Comparison of ENCODE assay signal across 10 mouse cellular contexts in genomic region chr10:81846219-81846618, GRCm38 (mm10). TPM values are rescaled to one million over a fixed set of nuclear protein-coding genes. Genes with fewer than 3 reads are reported as not detected.
DNase-seq lines count a peak whose midpoint lies in the region; ATAC-seq and TF ChIP-seq lines count a peak whose summit lies in the region.
"Not testable (repeated sequence)": the region's sequence is repeated elsewhere in the genome, so short reads cannot be mapped to it uniquely, and the experiment has no call there.
"Had no signal": no experiment of that assay in that cellular context is flagged by ENCODE, and none has a peak within 500 bp of the region (broad histone marks: within the 10 kb centered on the region; RNA-seq: fewer than 3 reads in every experiment).

No protein-coding gene starts in this region.

- H3K4me2 ChIP-seq in forebrain, embryonic 11.5 days (ENCODE audit: low read depth, low read length, severe bottlenecking); forebrain, postnatal 0 days (ENCODE audit: low read depth); hindbrain, embryonic 16.5 days (ENCODE audit: low read length); limb, embryonic 11.5 days (ENCODE audit: low read depth, severe bottlenecking); limb, embryonic 14.5 days (replicated peaks; ENCODE audit: low read depth, low read length, severe bottlenecking); lung, embryonic 14.5 days; lung, embryonic 16.5 days (ENCODE audit: low read depth, low read length): not testable (repeated sequence)

- H3K36me3 ChIP-seq in forebrain, embryonic 11.5 days (ENCODE audit: control insufficient read depth, insufficient read depth, low read length); forebrain, postnatal 0 days (ENCODE audit: insufficient read depth); hindbrain, embryonic 16.5 days (ENCODE audit: control insufficient read depth, insufficient read depth, low read length); limb, embryonic 11.5 days (ENCODE audit: control insufficient read depth, insufficient read depth, low read length); limb, embryonic 14.5 days (ENCODE audit: control insufficient read depth, insufficient read depth, low read length); lung, embryonic 14.5 days (ENCODE audit: insufficient read depth); lung, embryonic 16.5 days (ENCODE audit: control insufficient read depth, insufficient read depth, low read length): not testable (repeated sequence)

- not testable (repeated sequence) for H3K4me1 ChIP-seq in forebrain, embryonic 11.5 days (replicated peaks; ENCODE audit: control insufficient read depth, insufficient read depth, low read length); forebrain, postnatal 0 days (ENCODE audit: insufficient read depth); hindbrain, embryonic 16.5 days (ENCODE audit: control insufficient read depth, insufficient read depth, low read depth, low read length); limb, embryonic 11.5 days (ENCODE audit: control insufficient read depth, insufficient read depth, low read length); limb, embryonic 14.5 days (ENCODE audit: control insufficient read depth, insufficient read depth, low read length); lung, embryonic 14.5 days (ENCODE audit: insufficient read depth); lung, embryonic 16.5 days (replicated peaks; ENCODE audit: control insufficient read depth, insufficient read depth, low read length)

- H3K4me3 ChIP-seq in forebrain, embryonic 11.5 days (ENCODE audit: low read depth, low read length); forebrain, postnatal 0 days (ENCODE audit: low read depth, low read length); hindbrain, embryonic 16.5 days (ENCODE audit: low read length); limb, embryonic 11.5 days (ENCODE audit: low read depth, low read length); limb, embryonic 14.5 days (replicated peaks; ENCODE audit: low read length); lung, embryonic 14.5 days (ENCODE audit: low read depth, low read length); lung, embryonic 16.5 days (ENCODE audit: low read length): not testable (repeated sequence)

- H3K27ac ChIP-seq in forebrain, embryonic 11.5 days (ENCODE audit: low read depth, low read length); forebrain, postnatal 0 days (ENCODE audit: low read depth, low read length); hindbrain, embryonic 16.5 days (ENCODE audit: low read depth, low read length); limb, embryonic 11.5 days (replicated peaks; ENCODE audit: low read depth, low read length); limb, embryonic 14.5 days (replicated peaks; ENCODE audit: low read depth, low read length); lung, embryonic 14.5 days (ENCODE audit: low read depth); lung, embryonic 16.5 days (ENCODE audit: low read length): not testable (repeated sequence)

- TF ChIP-seq CTCF in forebrain, postnatal 0 days (IDR thresholded peaks at IDR 0.05; ENCODE audit: low read depth); lung, embryonic 14.5 days (IDR thresholded peaks at IDR 0.05; ENCODE audit: low read depth): not testable (repeated sequence)

- not testable (repeated sequence) for H3K27me3 ChIP-seq in forebrain, embryonic 11.5 days (ENCODE audit: control insufficient read depth, insufficient read depth, low read length); forebrain, postnatal 0 days (ENCODE audit: insufficient read depth, low read length); hindbrain, embryonic 16.5 days (replicated peaks; ENCODE audit: control insufficient read depth, insufficient read depth, low read length); limb, embryonic 11.5 days (ENCODE audit: control insufficient read depth, insufficient read depth, low read length); limb, embryonic 14.5 days (ENCODE audit: control insufficient read depth, insufficient read depth, low read length); lung, embryonic 14.5 days (ENCODE audit: insufficient read depth, low read length); lung, embryonic 16.5 days (ENCODE audit: control insufficient read depth, insufficient read depth, low read depth, low read length)

- H3K9me3 ChIP-seq in forebrain, embryonic 11.5 days (ENCODE audit: control insufficient read depth, low read length); forebrain, postnatal 0 days (ENCODE audit: low read length); hindbrain, embryonic 16.5 days (ENCODE audit: control insufficient read depth, low read length); limb, embryonic 11.5 days (ENCODE audit: control insufficient read depth, low read length); limb, embryonic 14.5 days (ENCODE audit: control insufficient read depth, low read length); lung, embryonic 14.5 days (ENCODE audit: low read depth, low read length); lung, embryonic 16.5 days (ENCODE audit: control insufficient read depth, low read length): not testable (repeated sequence)

- H3K9ac ChIP-seq in forebrain, embryonic 11.5 days (ENCODE audit: low read length); forebrain, postnatal 0 days; hindbrain, embryonic 16.5 days (ENCODE audit: low read depth, low read length); limb, embryonic 11.5 days (ENCODE audit: low read length); limb, embryonic 14.5 days (ENCODE audit: low read depth, low read length, severe bottlenecking); lung, embryonic 14.5 days; lung, embryonic 16.5 days (ENCODE audit: low read length): not testable (repeated sequence)

- not testable (repeated sequence) for TF ChIP-seq POLR2A in limb, embryonic 14.5 days (IDR thresholded peaks at IDR 0.05; ENCODE audit: borderline replicate concordance, extremely low read depth, insufficient read depth, insufficient read length)

- not testable (repeated sequence) for DNase-seq in forebrain, embryonic 11.5 days (ENCODE audit: low spot score); forebrain, postnatal 0 days; limb, embryonic 11.5 days (ENCODE audit: low spot score); limb, embryonic 14.5 days (ENCODE audit: low spot score); lung, embryonic 14.5 days

- no CpG with 5 or more reads among the region's 18 CpGs for WGBS in forebrain, embryonic 11.5 days
- WGBS in forebrain, postnatal 0 days = no CpG with 5 or more reads among the region's 18 CpGs
- WGBS in hindbrain, embryonic 16.5 days = no CpG with 5 or more reads among the region's 18 CpGs
- WGBS in limb, embryonic 11.5 days = no CpG with 5 or more reads among the region's 18 CpGs
- WGBS in limb, embryonic 14.5 days = no CpG with 5 or more reads among the region's 18 CpGs
- no CpG with 5 or more reads among the region's 18 CpGs for WGBS in lung, embryonic 14.5 days
- WGBS in lung, embryonic 16.5 days = no CpG with 5 or more reads among the region's 18 CpGs

- ATAC-seq in forebrain, embryonic 11.5 days (replicated peaks; ENCODE audit: low FRiP score) = peak; percentile 61; the same call in 1 of the 2 replicates
- ATAC-seq in forebrain, postnatal 0 days = peak; percentile 53; the same call in 1 of the 2 replicates
- peak; percentile 54; the same call in 1 of the 2 replicates for ATAC-seq in hindbrain, embryonic 16.5 days
- ATAC-seq in limb, embryonic 11.5 days (ENCODE audit: insufficient number of reproducible peaks, low FRiP score, low TSS enrichment, low read depth) = 0 out of 2 replicates have a peak, but pooled peaks have one; percentile 60
- ATAC-seq in limb, embryonic 14.5 days (ENCODE audit: low FRiP score, low read depth) = peak; percentile 62; the same call in 1 of the 2 replicates
- peak; percentile 79; the same call in 1 of the 2 replicates for ATAC-seq in lung, embryonic 14.5 days (ENCODE audit: insufficient read depth)
- peak; percentile 61; the same call in 1 of the 2 replicates for ATAC-seq in lung, embryonic 16.5 days (ENCODE audit: low read depth)
- 0 out of 2 replicates have a peak, but pooled peaks have one; percentile 33 for ATAC-seq in neutrophil, adult 5-6 weeks (ENCODE audit: extremely low read depth, insufficient number of reproducible peaks, low FRiP score, poor library complexity, severe bottlenecking)

RNA-seq across cellular contexts. Expression of gene Gm32687, which starts 17.5 kb away (rescaled TPM):
- polyA plus RNA-seq in forebrain, embryonic 11.5 days (2014; fragmentation: Nextera tagmentation; extraction: Ambion mirVana) = 10.2 and 11.7 TPM in 2 replicates
- 8.2 and 10.0 TPM in 2 replicates for total RNA-seq in forebrain, postnatal 0 days (2014; rRNA removed)
- polyA plus RNA-seq in forebrain, postnatal 0 days (2015; fragmentation: Nextera tagmentation; extraction: Ambion mirVana) = 4.0 and 6.1 TPM in 2 replicates
- 10.8 TPM in 2 replicates for polyA plus RNA-seq in hindbrain, embryonic 16.5 days (2015; fragmentation: Nextera tagmentation; extraction: Ambion mirVana)
- polyA plus RNA-seq in limb, embryonic 11.5 days (2014; fragmentation: Nextera tagmentation; extraction: Ambion mirVana) = 8.7 and 10.4 TPM in 2 replicates
- polyA plus RNA-seq in limb, embryonic 14.5 days (2012; rRNA removed) = 4.0 and 6.3 TPM in 2 replicates
- 8.9 and 12.7 TPM in 2 replicates for polyA plus RNA-seq in limb, embryonic 14.5 days (2014; fragmentation: Nextera tagmentation; extraction: Ambion mirVana)
- polyA plus RNA-seq in lung, embryonic 14.5 days (2014; fragmentation: Nextera tagmentation; extraction: Ambion mirVana) = 10.5 and 11.1 TPM in 2 replicates
- 9.0 and 10.9 TPM in 2 replicates for polyA plus RNA-seq in lung, embryonic 16.5 days (2015; fragmentation: Nextera tagmentation; extraction: Ambion mirVana)
- total RNA-seq in neutrophil, adult 5-6 weeks (2017) = 6.4 and 7.4 TPM in 2 replicates
- polyA plus RNA-seq: G1E, Patski had no signal

RNA-seq across cellular contexts. Expression of gene Gm4767, which starts 34.2 kb away (rescaled TPM):
- polyA plus RNA-seq in forebrain, embryonic 11.5 days (2014; fragmentation: Nextera tagmentation; extraction: Ambion mirVana) = 3.7 and 3.8 TPM in 2 replicates
- 1.9 and 3.5 TPM in 2 replicates for total RNA-seq in forebrain, postnatal 0 days (2014; rRNA removed)
- 1.5 and 2.2 TPM in 2 replicates for polyA plus RNA-seq in forebrain, postnatal 0 days (2015; fragmentation: Nextera tagmentation; extraction: Ambion mirVana)
- 2.9 TPM in 2 replicates for polyA plus RNA-seq in hindbrain, embryonic 16.5 days (2015; fragmentation: Nextera tagmentation; extraction: Ambion mirVana)
- polyA plus RNA-seq in limb, embryonic 11.5 days (2014; fragmentation: Nextera tagmentation; extraction: Ambion mirVana) = 3.2 and 4.4 TPM in 2 replicates
- 0.49 and 0.97 TPM in 2 replicates for polyA plus RNA-seq in limb, embryonic 14.5 days (2012; rRNA removed)
- 2.5 and 3.0 TPM in 2 replicates for polyA plus RNA-seq in limb, embryonic 14.5 days (2014; fragmentation: Nextera tagmentation; extraction: Ambion mirVana)
- polyA plus RNA-seq in lung, embryonic 14.5 days (2014; fragmentation: Nextera tagmentation; extraction: Ambion mirVana) = 3.6 and 4.0 TPM in 2 replicates
- polyA plus RNA-seq in lung, embryonic 16.5 days (2015; fragmentation: Nextera tagmentation; extraction: Ambion mirVana) = 2.5 and 3.9 TPM in 2 replicates
- 1.0 and 2.8 TPM in 2 replicates for total RNA-seq in neutrophil, adult 5-6 weeks (2017)
- polyA plus RNA-seq: G1E had no signal
